Mouse (Mus musculus) forebrain, embryonic 12.5 days (tissue): Measurements from ENCODE around the gene Ints3. TPM values are rescaled to one million over a fixed set of nuclear protein-coding genes. Genes with fewer than 3 reads are reported as not detected.
"Not testable (repeated sequence)": the region's sequence is repeated elsewhere in the genome, so short reads cannot be mapped to it uniquely, and the experiment has no call there.

Source experiments
- ATAC-seq: fragments of 200-750 bp; cut with Nextera tagmentation; 2 replicates; pipeline ENCODE4 v1.8.0; 2017; ENCODE audit warnings: moderate TSS enrichment; ENCODE audit not compliant: low FRiP score
- H3K27ac ChIP-seq: fragments of 300-500 bp; sonication (generic); 2 replicates; pipeline ENCODE4 v1.5.1; 2016; ENCODE audit warnings: mild to moderate bottlenecking
- H3K27me3 ChIP-seq: fragments of 300-500 bp; sonication (generic); 2 replicates; pipeline ENCODE4 v1.6.1; 2016; ENCODE audit warnings: mild to moderate bottlenecking
- H3K36me3 ChIP-seq: fragments of 300-500 bp; sonication (generic); replicated peaks from 2 replicates; pipeline ENCODE4 v1.6.1; 2016; ENCODE audit warnings: mild to moderate bottlenecking
- H3K4me1 ChIP-seq: fragments of 300-500 bp; sonication (generic); 2 replicates; pipeline ENCODE4 v1.6.1; 2016
- H3K4me2 ChIP-seq: fragments of 300-500 bp; sonication (generic); 2 replicates; pipeline ENCODE4 v1.6.1; 2016; ENCODE audit warnings: mild to moderate bottlenecking, moderate library complexity
- H3K4me3 ChIP-seq: fragments of 300-500 bp; sonication (generic); replicated peaks from 2 replicates; pipeline ENCODE4 v1.5.1; 2016; ENCODE audit warnings: mild to moderate bottlenecking
- H3K9ac ChIP-seq: fragments of 300-500 bp; sonication (generic); 2 replicates; pipeline ENCODE4 v1.6.1; 2016; ENCODE audit warnings: mild to moderate bottlenecking
- H3K9me3 ChIP-seq: fragments of 300-500 bp; sonication (generic); 2 replicates; pipeline ENCODE4 v1.6.1; 2016
- WGBS: fragments of 180-500 bp; shearing (Covaris S2); methylation state at CpG from one replicate; pipeline ENCODE4 v1.1.7; 2016; 5-methylcytosine and 5-hydroxymethylcytosine counted together
- polyA plus RNA-seq: library from polyadenylated mRNA; unstranded; fragments of >200 nt; fragmentation: Nextera tagmentation; extraction: Ambion mirVana; gene quantifications from 2 replicates; pipeline ENCODE4 v1.2.1, GENCODE M21; 2016

Gene Ints3
- polyA plus RNA-seq, 1 experiment from 2014 or later, result 42.8 TPM

DNA sequence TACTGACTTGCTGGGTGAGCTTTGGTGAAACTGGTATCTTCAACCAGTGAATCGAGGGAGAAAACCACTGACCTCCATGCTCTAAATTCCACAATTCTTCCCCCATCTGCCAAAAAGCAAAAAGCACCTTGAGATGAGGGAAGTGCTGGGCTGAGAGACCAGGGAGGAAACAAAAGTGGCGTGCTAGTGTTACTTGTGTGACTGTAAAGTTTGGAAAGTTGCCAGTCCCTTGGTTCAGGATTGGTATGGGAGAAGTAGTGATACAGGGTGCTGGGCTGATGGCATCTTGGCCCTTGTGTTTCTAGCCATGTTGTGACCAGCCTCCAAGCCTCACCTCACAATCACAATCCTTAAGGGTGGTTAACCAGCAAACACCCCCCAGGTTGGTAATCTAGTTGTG, 71.1 kb downstream of the Ints3 start:
- Histone ChIP-seq H3K27me3 (no peaks in the 10 kb centered on the region), H3K27ac (no peak overlapping the region), H3K36me3 (peaks cover 38% of the 10 kb centered on the region), H3K4me1 (no peaks in the 10 kb centered on the region), H3K9me3 (no peaks in the 10 kb centered on the region), H3K4me2 (no peak overlapping the region), H3K4me3 (no peak overlapping the region), H3K9ac (no peak overlapping the region)
- 86% methylated on average over 2 of the region's 2 CpGs for WGBS
- no peak for ATAC-seq

DNA sequence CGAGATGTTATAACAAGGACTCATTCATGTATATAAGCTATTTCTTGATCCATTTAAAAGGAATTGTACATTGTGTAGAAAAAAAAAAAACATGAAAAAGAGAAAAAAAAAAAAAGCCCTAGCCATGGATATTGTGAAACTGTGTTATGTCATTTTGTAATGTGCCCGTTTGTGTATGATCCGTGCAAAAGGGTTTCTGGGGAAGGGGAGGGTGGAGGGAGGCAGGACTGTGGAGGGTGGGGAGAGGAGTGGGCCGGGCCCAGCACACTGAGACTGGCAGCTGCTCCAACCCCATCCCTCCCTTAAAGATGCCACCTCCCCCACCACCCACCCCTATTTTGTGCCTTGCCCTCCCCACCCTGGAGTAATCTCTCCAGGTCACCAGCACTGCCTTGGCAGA, 71.9 kb downstream of the Ints3 start:
- H3K9ac ChIP-seq, result no peak overlapping the region
- ATAC-seq, result no peak
- no peak overlapping the region for H3K27ac ChIP-seq
- 92% methylated on average over 4 of the region's 4 CpGs for WGBS
- no peak overlapping the region for H3K4me3 ChIP-seq
- no peaks in the 10 kb centered on the region for H3K4me1 ChIP-seq
- no peaks in the 10 kb centered on the region for H3K9me3 ChIP-seq
- H3K4me2 ChIP-seq, result no peak overlapping the region
- no peaks in the 10 kb centered on the region for H3K27me3 ChIP-seq
- peaks cover 47% of the 10 kb centered on the region for H3K36me3 ChIP-seq

DNA sequence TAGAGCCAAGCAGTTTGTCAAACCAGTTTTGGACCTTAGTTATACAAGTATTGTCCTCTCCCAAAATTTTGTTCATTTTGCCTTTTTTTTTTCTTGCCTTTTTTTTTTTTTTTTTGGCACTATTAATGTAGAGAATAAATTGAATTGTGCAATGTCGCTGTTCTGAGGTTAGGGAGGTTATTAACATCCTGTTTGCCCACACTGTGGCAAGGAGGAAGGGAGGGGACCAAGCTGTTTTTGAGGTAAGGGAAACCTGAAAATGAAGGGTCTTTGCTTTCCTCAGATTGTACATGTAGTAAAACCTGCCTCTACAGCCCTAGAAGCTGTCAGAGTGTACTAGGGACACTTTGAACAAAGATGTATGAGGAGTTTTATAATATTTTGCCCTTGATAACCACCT, 74.2 kb downstream of the Ints3 start:
- Histone ChIP-seq H3K9me3 (no peaks in the 10 kb centered on the region), H3K4me3 (no peak overlapping the region), H3K9ac (no peak overlapping the region), H3K4me1 (no peaks in the 10 kb centered on the region), H3K27me3 (no peaks in the 10 kb centered on the region), H3K4me2 (no peak overlapping the region), H3K36me3 (peaks cover 68% of the 10 kb centered on the region), H3K27ac (no peak overlapping the region)
- WGBS, result 89% methylated on average over 1 of the region's 1 CpGs
- ATAC-seq, result no peak

- ATAC-seq, result no peak
- H3K36me3 ChIP-seq, result peaks cover 78% of the 10 kb centered on the region
These were observed 75.5 kb downstream of the Ints3 start for GRCm38 (mm10) chr3:90357959-90358358.

GRCm38 (mm10) chr3:90347847-90348246, 85.6 kb downstream of the Ints3 start:
- no peak for ATAC-seq
- WGBS, result 95% methylated on average over 4 of the region's 4 CpGs
- Histone ChIP-seq H3K4me2 (no peak overlapping the region), H3K36me3 (peaks cover 54% of the 10 kb centered on the region), H3K4me1 (no peaks in the 10 kb centered on the region), H3K27ac (no peak overlapping the region), H3K9ac (no peak overlapping the region), H3K4me3 (no peak overlapping the region), H3K27me3 (no peaks in the 10 kb centered on the region), H3K9me3 (no peaks in the 10 kb centered on the region)

More at GRCm38 (mm10) chr3:90357959-90358358, 75.5 kb downstream of the Ints3 start:
- no peaks in the 10 kb centered on the region for H3K4me1 ChIP-seq
- H3K9ac ChIP-seq, result no peak overlapping the region
- 89% methylated on average over 7 of the region's 7 CpGs for WGBS
- H3K27ac ChIP-seq, result no peak overlapping the region
- no peak overlapping the region for H3K4me2 ChIP-seq
- no peaks in the 10 kb centered on the region for H3K9me3 ChIP-seq
- H3K27me3 ChIP-seq, result no peaks in the 10 kb centered on the region
- H3K4me3 ChIP-seq, result no peak overlapping the region

DNA sequence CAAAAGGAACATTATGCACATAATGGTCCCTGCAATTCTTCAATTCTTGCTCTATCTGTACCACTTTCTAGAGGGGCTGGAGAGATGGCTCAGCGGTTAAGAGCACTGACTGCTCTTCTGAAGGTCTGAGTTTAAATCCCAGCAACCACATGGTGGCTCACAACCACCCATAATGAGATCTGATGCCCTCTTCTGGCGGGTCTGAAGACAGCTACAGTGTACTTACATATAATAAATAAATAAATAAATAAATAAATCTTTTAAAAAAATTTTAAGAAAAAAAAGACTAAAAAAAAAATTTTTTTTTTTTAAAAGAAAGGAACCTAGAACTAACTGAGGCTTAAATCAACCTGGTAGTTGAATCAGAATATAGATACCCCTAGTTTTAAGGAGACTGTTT, 90.6 kb downstream of the Ints3 start:
- H3K27ac ChIP-seq, H3K9me3 ChIP-seq, ATAC-seq, H3K9ac ChIP-seq, H3K4me1 ChIP-seq, H3K4me2 ChIP-seq, H3K4me3 ChIP-seq, H3K27me3 ChIP-seq: not testable (repeated sequence)
- WGBS, result 60% methylated on average over 2 of the region's 2 CpGs
- peaks cover 32% of the 10 kb centered on the region for H3K36me3 ChIP-seq

Other genes starting within 250 kb of the Ints3 start
- 943 and 1,078 TPM in 2 replicates for gene Rps27, start 220.0 kb downstream of the Ints3 start, polyA plus RNA-seq
- gene Rab13, start 219.9 kb downstream of the Ints3 start, polyA plus RNA-seq, result 22.6 and 23.3 TPM in 2 replicates
- 93.8 and 100.0 TPM in 2 replicates for gene Jtb, start 202.0 kb downstream of the Ints3 start, polyA plus RNA-seq
- gene Creb3l4, start 190.1 kb downstream of the Ints3 start, polyA plus RNA-seq, result 5.3 and 5.5 TPM in 2 replicates
- gene Slc39a1, start 185.4 kb downstream of the Ints3 start, polyA plus RNA-seq, result 32.8 and 42.8 TPM in 2 replicates
- gene Crtc2, start 179.5 kb downstream of the Ints3 start, polyA plus RNA-seq, result 19.9 and 20.7 TPM in 2 replicates
- 6.0 and 7.9 TPM in 2 replicates for gene Dennd4b, start 168.4 kb downstream of the Ints3 start, polyA plus RNA-seq
- 15.8 and 17.2 TPM in 2 replicates for gene Gatad2b, start 140.4 kb downstream of the Ints3 start, polyA plus RNA-seq
- gene Slc27a3, start 43.7 kb downstream of the Ints3 start, polyA plus RNA-seq, result 14.7 and 18.3 TPM in 2 replicates
- 1.6 and 2.2 TPM in 2 replicates for gene Npr1, start 32.2 kb upstream of the Ints3 start, polyA plus RNA-seq
- 351 and 352 TPM in 2 replicates for gene Ilf2, start 42.5 kb upstream of the Ints3 start, polyA plus RNA-seq
- 71.7 and 73.2 TPM in 2 replicates for gene Snapin, start 57.4 kb upstream of the Ints3 start, polyA plus RNA-seq
- 228 and 238 TPM in 2 replicates for gene Chtop, start 75.9 kb upstream of the Ints3 start, polyA plus RNA-seq
- gene S100a1, start 80.8 kb upstream of the Ints3 start, polyA plus RNA-seq, result 5.1 and 7.0 TPM in 2 replicates
- 8.1 and 8.6 TPM in 2 replicates for gene S100a13, start 80.8 kb upstream of the Ints3 start, polyA plus RNA-seq
- gene S100a14, start 93.2 kb upstream of the Ints3 start, polyA plus RNA-seq, result 0.19 and 0.24 TPM in 2 replicates
- 26.8 and 27.3 TPM in 2 replicates for gene S100a16, start 103.6 kb upstream of the Ints3 start, polyA plus RNA-seq
- gene S100a3, start 127.0 kb upstream of the Ints3 start, polyA plus RNA-seq, result not detected in 2 replicates
- gene S100a2, start 156.6 kb upstream of the Ints3 start, polyA plus RNA-seq, result not detected in 2 replicates
- not detected in 2 replicates for gene Gm42674, start 168.3 kb upstream of the Ints3 start, polyA plus RNA-seq
- gene S100a4, start 170.1 kb upstream of the Ints3 start, polyA plus RNA-seq, result 1.6 and 1.7 TPM in 2 replicates
- 0.56 TPM in 1 of 2 replicates, not detected in the other for gene S100a5, start 174.9 kb upstream of the Ints3 start, polyA plus RNA-seq
- gene S100a6, start 179.3 kb upstream of the Ints3 start, polyA plus RNA-seq, result 20.1 and 22.2 TPM in 2 replicates
- gene S100a7a, start 220.4 kb upstream of the Ints3 start, polyA plus RNA-seq, result not detected in 2 replicates
- gene S100a8, start 235.4 kb upstream of the Ints3 start, polyA plus RNA-seq, result 4.4 and 5.2 TPM in 2 replicates